Mouse (Mus musculus) c-Kit-positive CD71-negative TER-119-negative erythroid progenitor cells, embryonic 14.5 days (primary cell): Measurements from ENCODE around the gene Gm28043.
A peak's percentile ranks its signal among the peaks of the same experiment; 100 is the strongest.

Experiments
- DNase-seq: peaks from one replicate; pipeline ENCODE4 v3.0.0-alpha.2; 2013; ENCODE audit warnings: low read depth

Gene Gm28043

DNA sequence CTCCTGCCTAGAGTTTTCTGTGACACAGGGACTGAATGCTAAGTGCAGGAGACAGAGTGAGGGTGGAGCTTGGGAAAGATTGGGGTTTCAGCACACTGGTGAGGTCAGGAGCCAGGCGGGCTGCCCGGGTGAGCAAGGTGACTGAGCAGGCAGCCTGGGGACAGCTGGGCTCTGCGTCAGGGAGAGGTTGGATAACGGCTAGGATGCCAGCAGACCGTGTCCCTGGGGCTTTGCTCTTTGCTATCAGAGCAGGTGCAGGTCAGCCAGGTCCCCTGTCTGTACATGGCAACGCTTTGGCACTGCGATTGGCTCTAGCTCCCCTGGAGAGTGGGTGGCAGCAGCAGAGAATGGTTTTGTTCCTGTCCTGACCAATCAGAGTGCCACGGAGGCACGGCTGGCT, 12.6 kb downstream of the Gm28043 start:
- no peak for DNase-seq

DNA sequence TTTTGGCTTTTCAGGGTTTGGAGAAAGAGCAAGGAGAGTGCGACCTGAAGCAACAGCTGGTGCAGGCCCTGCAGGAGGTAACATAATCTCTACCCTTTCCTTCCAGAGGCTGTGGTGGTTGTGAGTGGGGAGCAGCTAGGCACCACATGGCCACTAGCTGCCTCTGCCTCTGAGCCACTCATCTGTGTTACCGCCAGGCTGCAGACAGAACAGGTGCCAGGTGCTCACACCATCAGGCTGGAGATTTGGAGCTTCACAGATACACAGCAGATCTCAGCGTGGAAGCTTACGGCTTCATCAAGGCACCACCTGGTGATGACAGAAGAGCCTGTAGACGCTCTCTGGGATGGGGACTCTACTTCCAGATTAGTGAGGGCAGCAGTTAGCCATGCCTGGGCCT, 14.3 kb downstream of the Gm28043 start:
- no peak for DNase-seq

DNA sequence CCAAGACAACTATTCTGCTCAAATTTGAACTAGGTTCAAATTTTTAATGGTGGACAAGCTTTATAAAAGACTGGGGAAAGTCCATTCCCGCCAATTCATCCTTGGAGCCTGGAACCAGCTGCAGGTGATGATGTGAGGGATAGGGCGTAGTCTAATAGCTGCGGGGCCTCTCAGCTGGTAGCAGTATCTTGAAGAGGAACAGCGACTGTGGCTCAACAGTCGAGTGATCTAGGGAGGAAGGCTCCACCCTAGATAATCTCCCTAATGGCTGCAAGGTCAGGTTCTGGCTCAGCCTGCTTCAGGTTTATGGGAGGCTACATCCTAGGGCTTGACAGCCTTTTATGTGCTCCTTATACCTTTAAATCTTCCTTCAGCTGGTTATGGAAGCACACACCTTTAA, 14.9 kb downstream of the Gm28043 start:
- DNase-seq: no peak

GRCm38 (mm10) chr17:29632312-29632711, 17.6 kb downstream of the Gm28043 start:
- no peak for DNase-seq

GRCm38 (mm10) chr17:29635492-29635891, 20.8 kb downstream of the Gm28043 start:
- DNase-seq: no peak

- no peak for DNase-seq
Measured at GRCm38 (mm10) chr17:29636118-29636517, 21.4 kb downstream of the Gm28043 start.

GRCm38 (mm10) chr17:29637377-29637776, 22.7 kb downstream of the Gm28043 start:
- no peak for DNase-seq

DNA sequence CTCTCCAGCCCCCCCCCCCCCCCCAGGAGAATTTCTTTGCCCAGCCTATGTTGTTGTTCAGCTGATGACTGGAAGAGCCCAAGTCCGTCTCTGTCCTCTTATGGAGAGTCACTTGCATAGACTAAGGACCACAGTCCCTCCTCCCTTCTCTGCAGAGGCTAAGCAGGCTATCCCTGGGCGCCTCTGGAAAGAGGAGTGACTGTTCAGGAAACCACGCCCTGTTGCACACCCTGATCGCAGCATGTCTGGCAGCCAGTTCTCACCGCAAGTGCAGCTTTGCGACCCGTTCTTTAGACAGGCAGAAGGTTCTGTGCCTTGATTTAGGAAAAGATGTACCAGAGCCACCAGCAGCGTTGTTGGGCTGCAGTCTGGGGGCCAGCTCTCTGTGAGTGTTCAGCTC, 23.2 kb downstream of the Gm28043 start:
- DNase-seq: no peak

DNA sequence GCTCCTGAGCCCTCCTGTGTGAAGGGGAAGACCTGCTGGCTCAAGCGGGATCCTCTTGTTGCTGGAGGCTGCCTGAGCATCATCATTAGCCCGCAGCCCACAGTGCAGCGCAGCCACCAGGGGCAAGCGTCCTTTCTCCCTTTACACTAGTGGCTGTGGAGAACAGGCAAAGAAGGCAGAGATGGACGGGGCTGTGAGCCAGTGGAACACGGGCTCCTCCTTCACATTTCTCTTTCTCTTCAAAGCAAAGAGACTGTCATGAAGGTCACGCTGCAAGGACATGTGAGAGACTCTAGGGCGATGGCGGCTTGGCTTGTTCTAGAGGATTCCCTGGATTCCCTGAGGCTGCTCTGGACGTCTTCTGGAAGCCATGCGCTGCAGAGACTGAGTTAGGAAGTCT, 26.3 kb downstream of the Gm28043 start:
- DNase-seq: no peak

GRCm38 (mm10) chr17:29642219-29642618, 27.5 kb downstream of the Gm28043 start:
- no peak for DNase-seq

DNA sequence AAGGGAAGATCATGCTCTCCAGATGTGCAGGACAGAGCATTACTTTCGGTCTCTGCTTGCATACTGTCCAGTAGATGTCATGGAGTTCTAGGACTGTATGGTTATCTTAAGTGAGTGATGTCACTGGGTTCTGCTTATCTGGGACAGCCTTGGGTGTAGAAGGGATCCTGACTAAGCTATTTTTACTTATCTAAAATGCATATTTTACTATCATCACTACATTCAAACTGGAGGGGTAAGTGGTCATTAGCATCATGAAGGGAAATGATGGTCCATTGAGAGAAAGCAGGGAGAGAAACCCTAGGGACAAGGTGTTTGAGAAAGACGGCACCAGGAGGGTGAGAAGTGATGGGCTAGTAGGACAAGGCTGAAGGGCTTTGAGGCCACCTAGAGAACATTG, 43.6 kb downstream of the Gm28043 start:
- DNase-seq: no peak

DNA sequence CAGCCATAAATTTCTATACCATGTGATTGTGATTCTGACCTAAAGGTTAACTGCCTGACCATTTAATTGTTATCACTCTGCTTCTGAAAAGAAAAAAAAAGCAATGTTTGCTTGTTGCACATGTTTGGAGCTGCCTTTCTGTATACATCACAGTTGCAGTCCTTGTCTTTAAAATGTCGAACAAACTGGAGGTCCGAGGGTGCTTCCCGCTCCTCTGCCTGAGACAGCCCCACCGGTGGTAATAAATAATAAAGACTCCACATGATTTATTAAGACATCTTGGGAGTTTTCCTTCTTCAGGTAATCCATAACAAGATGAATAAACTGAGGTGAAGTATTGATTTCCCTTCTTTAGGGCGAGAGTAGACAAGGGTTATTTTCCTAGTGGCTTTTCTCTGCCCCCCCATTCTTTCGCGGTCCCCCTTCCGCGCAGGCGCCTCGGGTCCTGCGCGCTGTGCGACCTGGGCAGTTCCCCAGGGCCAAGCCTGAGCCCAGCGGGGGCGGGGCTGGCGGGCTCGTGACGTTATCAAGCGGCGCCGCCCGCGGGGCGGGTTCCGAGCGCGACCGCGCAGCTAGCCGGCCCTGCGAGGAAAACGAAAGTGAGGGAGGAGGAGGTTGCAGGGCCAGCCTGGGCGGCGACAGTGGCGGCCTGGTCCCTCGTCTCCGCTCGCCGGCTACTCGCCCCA, 45.5 kb downstream of the Gm28043 start, which contains the start of gene Cmtr1:
Cmtr1 (plus strand) TSS at position 520 of the 686 bp plus-strand sequence.
- DNase-seq: peak; percentile 93

DNA sequence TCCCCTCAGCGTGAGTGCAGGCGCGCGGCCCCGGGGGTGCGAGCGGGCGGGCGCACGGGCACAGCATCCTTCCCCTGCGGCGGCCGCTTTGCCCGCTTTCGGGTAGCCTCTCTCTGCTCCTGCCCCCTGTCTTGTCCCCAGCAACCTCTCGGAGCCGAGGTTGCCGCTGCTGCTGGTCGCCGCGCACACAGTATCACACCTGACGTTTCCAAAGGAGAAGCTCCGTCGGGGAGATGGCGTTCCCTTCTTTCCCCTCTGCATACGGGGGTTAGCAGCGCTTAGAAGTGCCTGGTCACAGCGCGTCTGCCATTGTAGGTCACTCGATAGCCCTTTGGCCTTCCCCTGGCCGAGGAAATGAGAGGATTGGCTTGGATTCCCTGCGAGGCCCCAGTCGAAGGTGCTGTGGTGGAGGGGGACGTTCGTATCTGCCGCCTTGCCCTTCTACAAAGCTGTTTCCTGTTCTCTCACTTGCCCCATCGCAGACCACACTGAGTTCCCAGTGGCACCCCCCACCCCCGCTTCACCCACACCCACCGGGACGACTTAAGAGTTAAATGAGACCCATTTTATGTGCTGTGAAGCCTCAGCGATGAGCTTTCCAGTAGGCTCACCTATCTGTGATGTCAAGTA, 46.2 kb downstream of the Gm28043 start:
- DNase-seq: no peak

GRCm38 (mm10) chr17:29662145-29662544, 47.5 kb downstream of the Gm28043 start:
- no peak for DNase-seq

DNA sequence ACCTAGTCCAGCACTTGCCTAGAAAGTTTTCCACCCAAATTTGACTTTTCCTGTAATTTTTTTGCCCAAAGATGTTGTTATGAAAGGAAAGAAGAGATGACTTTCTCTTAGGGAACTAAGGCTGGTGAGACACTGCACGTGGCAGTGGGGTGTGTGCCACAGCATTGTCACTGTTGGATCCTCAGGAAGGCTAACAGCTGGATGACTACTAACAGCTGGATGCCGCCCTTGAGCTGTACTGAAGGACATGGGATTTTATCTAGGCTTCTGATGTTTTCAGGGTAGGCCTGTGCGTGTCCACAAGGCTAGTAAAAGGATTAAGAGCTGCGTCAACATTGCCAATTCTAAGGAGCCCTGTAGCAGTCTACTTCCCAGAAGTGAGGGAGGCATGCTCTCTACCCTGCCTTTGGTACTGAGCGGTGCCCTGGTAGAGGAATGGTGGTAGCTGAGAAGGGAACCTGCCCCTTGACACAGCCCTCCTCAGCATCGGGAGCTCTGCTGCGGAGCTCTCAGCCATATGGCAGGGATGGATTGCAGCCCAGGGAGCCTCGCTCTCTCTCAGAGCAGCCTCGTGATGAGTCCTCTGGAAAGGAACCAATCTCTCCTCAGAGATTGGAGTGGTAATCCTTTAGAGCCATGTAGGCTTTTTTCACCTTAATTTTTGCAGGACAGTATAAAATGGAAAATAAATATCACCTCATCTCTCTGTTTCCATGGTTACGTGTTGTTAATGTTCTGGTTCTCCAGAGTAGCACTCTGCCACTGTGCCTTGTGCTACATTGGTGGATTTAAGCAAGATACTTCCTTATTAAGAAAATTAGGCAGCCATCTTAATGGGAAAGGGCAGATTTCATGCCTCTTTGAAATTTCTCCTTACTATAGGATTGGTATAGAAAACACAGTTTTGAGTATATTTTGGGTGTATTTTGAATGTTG, 53.6 kb downstream of the Gm28043 start:
- no peak for DNase-seq

GRCm38 (mm10) chr17:29669030-29669429, 54.4 kb downstream of the Gm28043 start:
- no peak for DNase-seq

GRCm38 (mm10) chr17:29669936-29670335, 55.3 kb downstream of the Gm28043 start:
- peak; percentile 22 for DNase-seq

DNA sequence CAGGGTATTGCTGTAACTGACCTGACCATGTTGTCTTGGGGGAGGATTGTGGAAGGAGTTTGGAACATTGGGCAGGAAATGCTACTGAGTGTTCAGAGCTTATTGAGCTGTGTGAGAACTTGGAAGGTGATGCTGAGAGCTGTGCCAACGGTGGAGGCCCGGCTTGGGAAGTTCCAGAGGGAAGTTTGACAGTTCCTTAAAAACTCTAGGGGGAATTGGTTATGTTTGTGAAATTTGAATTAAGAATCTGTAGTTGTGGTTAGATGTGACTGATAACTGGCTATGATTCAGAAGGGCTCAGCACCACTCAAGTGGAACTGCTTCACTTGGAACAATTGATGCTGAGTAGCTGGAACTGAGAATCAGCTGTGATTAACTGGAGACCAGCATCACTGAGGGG, 56.3 kb downstream of the Gm28043 start:
- no peak for DNase-seq

GRCm38 (mm10) chr17:29673325-29673724, 58.6 kb downstream of the Gm28043 start:
- no peak for DNase-seq

GRCm38 (mm10) chr17:29678526-29678925, 63.9 kb downstream of the Gm28043 start:
- DNase-seq: no peak

DNA sequence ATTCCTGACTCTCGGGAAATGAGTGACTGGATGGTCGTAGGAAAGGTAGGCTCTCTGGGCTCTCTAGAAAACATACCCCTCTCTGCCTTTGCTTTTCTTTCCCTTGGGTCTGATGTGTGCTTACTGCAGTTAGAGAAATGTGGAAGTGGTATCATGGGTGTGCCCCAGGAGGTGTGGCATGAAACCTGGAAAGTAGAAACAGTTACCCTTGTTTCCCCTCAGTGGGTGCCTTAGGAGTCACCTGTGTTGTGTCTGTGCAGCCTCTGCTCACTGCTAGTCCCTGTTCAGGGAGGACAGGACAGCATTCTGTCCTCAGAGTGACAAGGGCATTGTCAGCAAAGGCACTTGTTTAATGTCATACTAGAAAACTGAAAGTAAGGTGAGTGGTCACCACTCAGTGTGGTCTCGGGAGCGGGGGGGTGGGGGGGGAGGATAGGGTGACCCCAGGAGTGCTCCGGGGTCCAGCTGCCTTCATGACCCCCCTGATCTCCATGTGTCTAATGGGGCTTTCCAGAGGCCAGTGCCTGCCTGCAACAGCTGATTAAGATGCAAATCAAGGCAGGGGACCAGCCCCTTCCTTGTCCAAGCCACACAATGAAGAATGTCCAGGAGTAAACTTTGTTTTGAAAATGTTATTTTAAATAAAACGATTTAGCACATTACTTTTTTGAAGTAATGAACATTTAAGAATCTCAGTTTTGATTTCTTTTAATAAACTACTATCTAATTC, 64.5 kb downstream of the Gm28043 start:
- DNase-seq: no peak

DNA sequence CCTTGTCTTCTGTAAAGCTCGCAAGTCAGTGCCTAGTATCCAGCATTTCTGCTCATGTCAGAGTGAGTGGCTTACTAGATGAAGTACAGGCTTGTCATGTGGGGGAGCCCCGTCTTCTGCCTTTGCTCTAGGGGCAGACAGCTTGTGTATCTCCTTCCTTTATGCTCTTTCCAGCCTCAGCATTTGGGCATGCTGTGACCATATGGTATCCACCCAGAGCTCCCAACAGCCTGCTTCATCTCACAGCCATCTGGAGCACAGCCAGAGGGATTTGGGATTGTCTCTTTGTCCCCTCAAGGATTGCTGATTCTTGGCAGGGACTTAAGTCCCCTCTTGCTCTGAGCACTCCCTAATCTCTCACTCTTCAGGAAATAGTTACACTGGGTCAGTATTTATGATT, 65.5 kb downstream of the Gm28043 start:
- DNase-seq: no peak
